Mouse (Mus musculus) kidney, adult 2 months (tissue): Measurements from ENCODE around the gene Tmem200b. TPM values are rescaled to one million over a fixed set of nuclear protein-coding genes. Genes with fewer than 3 reads are reported as not detected.
A peak's percentile ranks its signal among the peaks of the same experiment; 100 is the strongest.

Experiments
- DNase-seq: peaks from one replicate; pipeline ENCODE4 v3.0.0; 2021
- H3K27ac ChIP-seq: fragments of 200-500 bp; 2 replicates; pipeline ENCODE4 v1.5.1; 2012; ENCODE audit warnings: low read depth, low read length, control low read depth, inconsistent platforms; ENCODE audit not compliant: insufficient read depth
- H3K27me3 ChIP-seq: fragments of 200-500 bp; replicated peaks from 2 replicates; pipeline ENCODE4 v1.6.1; 2012; ENCODE audit warnings: mild to moderate bottlenecking, moderate library complexity, low read length, inconsistent platforms; ENCODE audit not compliant: control insufficient read depth, insufficient read depth
- H3K36me3 ChIP-seq: fragments of 200-500 bp; 2 replicates; pipeline ENCODE4 v1.6.1; 2012; ENCODE audit warnings: mild to moderate bottlenecking, moderate library complexity, low read length, inconsistent platforms; ENCODE audit not compliant: control insufficient read depth, insufficient read depth
- H3K4me1 ChIP-seq: fragments of 200-500 bp; 2 replicates; pipeline ENCODE4 v1.6.1; 2011; ENCODE audit warnings: low read length; ENCODE audit not compliant: control insufficient read depth, insufficient read depth
- H3K4me3 ChIP-seq: fragments of 200-500 bp; 2 replicates; pipeline ENCODE4 v1.5.1; 2011; ENCODE audit warnings: mild to moderate bottlenecking, low read depth, low read length, control low read depth; ENCODE audit not compliant: insufficient read depth
- CTCF ChIP-seq: fragments of 200-500 bp; conservative IDR thresholded peaks from 2 replicates; pipeline ENCODE4 v1.5.1; 2011; ENCODE audit warnings: low read depth, mild to moderate bottlenecking, control low read depth, low read length, moderate library complexity, mixed read lengths; ENCODE audit not compliant: insufficient read depth, insufficient read length
- POLR2A ChIP-seq: fragments of 200-500 bp; IDR thresholded peaks from one replicate; pipeline ENCODE4 v1.6.1; 2011; ENCODE audit warnings: low read depth, low read length, control low read depth
- WGBS: fragments of 180-500 bp; shearing (Covaris S2); methylation state at CpG from one replicate; pipeline ENCODE4 v1.1.7; 2018; 5-methylcytosine and 5-hydroxymethylcytosine counted together
- polyA plus RNA-seq: library from polyadenylated mRNA; depleted of rRNA; stranded (reverse); fragments of >200 nt; gene quantifications from 2 replicates; pipeline ENCODE4 v1.2.3, GENCODE M21; 2012; rRNA removed

The Tmem200b gene
- polyA plus RNA-seq, 1 experiment: 11.3 TPM

DNA sequence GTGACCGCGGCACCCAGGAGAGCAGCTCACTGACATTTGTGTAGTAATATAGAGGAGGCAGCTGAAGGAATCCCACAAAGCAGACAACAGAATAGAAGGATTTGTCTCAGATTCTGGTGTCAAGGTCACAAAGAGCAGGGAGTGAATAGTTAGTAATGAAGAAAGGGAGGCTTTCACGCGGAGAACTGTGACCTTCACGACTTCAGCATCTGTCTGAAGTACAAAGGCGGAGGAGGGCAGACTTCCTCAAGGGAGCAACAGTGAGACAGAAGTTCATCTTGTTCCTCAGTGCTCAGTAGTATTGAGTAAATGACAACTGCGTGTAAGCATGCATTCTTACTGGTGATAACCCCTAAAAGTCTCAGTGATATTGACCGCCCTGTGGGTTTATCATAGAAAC is 29.1 kb downstream of the Tmem200b start:
- no peak overlapping the region for H3K4me3 ChIP-seq
- no peak overlapping the region for H3K27ac ChIP-seq
- no peak for TF ChIP-seq POLR2A
- no peak for TF ChIP-seq CTCF
- 65% methylated on average over 8 of the region's 8 CpGs for WGBS
- peaks cover 4% of the 10 kb centered on the region for H3K36me3 ChIP-seq
- no peak for DNase-seq
- no peaks in the 10 kb centered on the region for H3K27me3 ChIP-seq
- H3K4me1 ChIP-seq: no peaks in the 10 kb centered on the region

DNA sequence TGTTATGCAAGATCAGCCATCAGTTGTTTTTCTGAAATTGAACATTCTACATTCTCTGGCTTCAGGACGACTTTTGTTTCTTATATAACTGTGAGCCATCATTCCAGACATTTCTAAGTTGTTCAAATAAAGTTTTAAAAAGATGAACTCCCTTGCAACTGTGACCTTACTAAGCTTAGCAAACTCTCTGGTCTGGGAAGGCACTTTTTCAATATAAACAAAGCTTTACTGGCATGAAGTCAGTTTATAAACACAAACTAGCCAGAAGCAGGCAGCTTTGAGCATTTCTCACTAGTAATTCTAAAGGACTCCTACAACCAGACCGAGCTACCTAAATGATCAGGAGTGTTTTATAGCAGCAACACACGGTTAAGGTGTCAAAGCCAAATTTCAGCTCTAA is 35.6 kb downstream of the Tmem200b start:
- H3K36me3 ChIP-seq: peaks cover 11% of the 10 kb centered on the region
- TF ChIP-seq POLR2A (no peak), CTCF (no peak)
- H3K4me1 ChIP-seq: no peaks in the 10 kb centered on the region; the same call in 1 of the 2 replicates
- H3K4me3 ChIP-seq: no peak overlapping the region
- no peak for DNase-seq
- no peaks in the 10 kb centered on the region for H3K27me3 ChIP-seq
- WGBS: 54% methylated on average over 3 of the region's 3 CpGs
- 0 out of 2 replicates have a peak overlapping the region, but pooled peaks have one; percentile 26 for H3K27ac ChIP-seq

DNA sequence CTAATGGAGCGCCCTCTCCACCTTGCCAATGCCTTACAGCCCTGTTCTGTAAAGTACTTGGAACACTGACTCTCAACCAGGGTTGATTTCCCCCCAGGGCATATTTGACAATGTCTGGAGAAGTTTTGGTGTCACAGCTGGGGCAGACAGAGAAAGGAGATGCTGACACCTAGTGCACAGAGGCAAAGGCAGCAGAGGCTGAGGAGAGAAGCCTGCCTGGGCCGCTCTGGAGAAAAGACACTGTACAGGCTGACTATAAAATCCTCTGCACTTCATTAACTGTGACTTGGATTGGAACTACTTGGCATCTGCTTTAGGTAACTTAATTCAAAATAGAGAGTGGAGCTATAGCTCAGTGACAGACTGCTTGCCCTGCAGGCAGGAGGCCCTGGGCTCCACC is 47.3 kb downstream of the Tmem200b start:
- WGBS: 71% methylated on average over 2 of the region's 2 CpGs
- no peaks in the 10 kb centered on the region for H3K27me3 ChIP-seq
- H3K4me1 ChIP-seq: no peaks in the 10 kb centered on the region
- peak; percentile 24 for DNase-seq
- no peak overlapping the region for H3K27ac ChIP-seq
- peaks cover 6% of the 10 kb centered on the region for H3K36me3 ChIP-seq
- TF ChIP-seq POLR2A (no peak), CTCF (peak; percentile 44; the same call in 1 of the 2 replicates)
- no peak overlapping the region for H3K4me3 ChIP-seq

DNA sequence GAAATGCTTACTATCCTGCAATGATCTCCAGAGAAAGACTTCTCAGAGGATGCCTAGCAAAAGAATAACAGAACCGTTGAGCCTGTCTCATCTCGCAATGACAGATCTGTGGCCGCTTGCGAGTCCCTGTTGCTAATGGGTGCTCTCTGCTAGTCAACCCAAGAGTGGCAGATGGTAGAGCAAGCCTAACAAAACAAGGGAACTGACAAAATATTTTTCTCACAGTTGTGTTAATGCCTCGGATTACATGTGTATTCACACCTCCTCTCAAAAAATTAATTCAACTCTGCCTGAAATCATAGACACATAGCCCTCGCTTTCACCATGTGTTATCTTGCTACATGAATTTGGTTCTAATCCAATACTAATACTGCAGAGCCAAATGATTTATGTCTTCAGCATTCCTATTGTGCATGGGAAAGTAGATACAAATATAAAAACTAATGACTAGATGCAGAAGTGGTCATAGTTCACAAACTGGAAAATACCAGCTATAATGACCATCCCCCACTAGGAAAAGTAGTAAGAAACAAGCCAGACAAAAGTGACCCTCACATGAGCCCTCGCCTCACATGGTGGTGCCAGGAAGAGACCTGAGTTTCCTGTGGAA is 48.8 kb downstream of the Tmem200b start:
- Histone ChIP-seq H3K27me3 (no peaks in the 10 kb centered on the region), H3K4me1 (no peaks in the 10 kb centered on the region), H3K36me3 (peaks cover 13% of the 10 kb centered on the region), H3K27ac (peak overlapping the region; percentile 40; the same call in 1 of the 2 replicates), H3K4me3 (no peak overlapping the region)
- no peak for TF ChIP-seq POLR2A
- no peak for TF ChIP-seq CTCF
- WGBS: 68% methylated on average over 7 of the region's 7 CpGs
- peak; percentile 33 for DNase-seq

Other genes starting within 250 kb of the Tmem200b start
- 19.5 and 22.0 TPM in 2 replicates for gene Ptpru, start 83.5 kb upstream of the Tmem200b start, polyA plus RNA-seq
- 64.5 and 67.4 TPM in 2 replicates for gene Mecr, start 78.3 kb upstream of the Tmem200b start, polyA plus RNA-seq
- 32.5 and 35.1 TPM in 2 replicates for gene Srsf4, start 48.2 kb upstream of the Tmem200b start, polyA plus RNA-seq
- gene Gm10300, start 152.9 kb downstream of the Tmem200b start, polyA plus RNA-seq: 0.09 and 0.27 TPM in 2 replicates
- 69.8 and 73.8 TPM in 2 replicates for gene Epb41, start 153.6 kb downstream of the Tmem200b start, polyA plus RNA-seq
- gene Oprd1, start 222.7 kb downstream of the Tmem200b start, polyA plus RNA-seq: 0.01 and 0.19 TPM in 2 replicates